Mouse (Mus musculus): ENCODE measurements around the gene Kcnmb4.

Kcnmb4 gene

DNA sequence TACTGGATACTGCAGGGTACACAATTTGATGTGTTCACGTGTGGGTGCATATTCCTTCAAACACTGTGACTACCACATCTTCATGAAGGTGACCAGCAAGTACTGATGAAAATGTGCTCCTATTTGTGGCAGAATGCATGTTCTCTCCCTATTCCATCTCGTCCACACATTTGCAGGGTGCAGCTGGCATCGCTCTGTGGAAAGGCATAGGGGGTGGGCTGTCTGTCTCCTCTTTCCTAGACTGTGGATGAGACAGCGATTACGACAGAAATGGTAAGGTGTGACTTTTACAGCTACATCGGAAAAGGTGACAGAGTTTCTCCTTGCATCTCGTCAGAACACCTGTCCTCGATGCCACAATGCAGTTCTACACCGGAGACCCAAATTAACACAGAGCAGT, 14.9 kb downstream of the Kcnmb4 start:
- ATAC-seq (ENCODE audit: insufficient number of reproducible peaks, low FRiP score, low TSS enrichment), result no peak

DNA sequence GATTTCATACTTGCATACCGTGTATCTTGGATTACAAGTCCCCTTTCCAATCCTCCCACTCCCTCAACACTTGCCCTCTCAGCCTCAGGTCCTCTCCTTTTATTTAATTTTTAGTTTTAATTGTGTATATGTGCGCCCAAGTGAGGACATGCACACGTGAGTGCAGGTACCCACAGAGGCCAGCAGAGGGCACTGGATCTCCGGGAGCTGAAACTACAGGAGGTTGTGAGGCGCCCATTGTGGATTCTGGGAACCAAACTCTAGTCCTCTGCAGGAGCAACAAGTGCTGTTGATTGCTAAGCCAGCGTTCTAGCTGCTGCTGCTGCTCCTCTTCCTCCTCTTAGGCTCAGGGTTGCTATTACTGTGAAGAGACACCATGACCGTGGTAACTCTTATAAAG, 20.9 kb downstream of the Kcnmb4 start:
- no peak for ATAC-seq (ENCODE audit: insufficient number of reproducible peaks, low FRiP score, low TSS enrichment)

DNA sequence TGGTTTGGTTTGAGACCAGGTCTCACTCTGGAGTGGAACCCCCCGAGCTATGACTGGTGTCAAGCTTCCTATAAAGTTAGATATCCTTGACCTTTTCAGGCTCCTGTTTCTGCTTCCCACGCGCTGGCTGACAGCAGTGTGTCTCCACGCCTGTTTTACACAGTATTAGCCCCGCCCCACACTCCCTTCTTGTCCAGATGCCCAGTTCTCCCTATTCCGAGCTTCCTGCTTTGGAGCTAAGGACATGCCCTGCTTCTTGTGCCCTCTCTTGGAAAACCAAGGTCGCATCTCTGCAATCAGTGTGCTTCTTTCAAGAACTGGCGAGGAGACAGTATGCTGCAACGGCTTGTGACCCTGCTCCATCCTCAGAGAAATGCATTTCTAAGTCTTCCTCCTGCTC, 23.1 kb downstream of the Kcnmb4 start:
- ATAC-seq (ENCODE audit: insufficient number of reproducible peaks, low FRiP score, low TSS enrichment), result no peak

DNA sequence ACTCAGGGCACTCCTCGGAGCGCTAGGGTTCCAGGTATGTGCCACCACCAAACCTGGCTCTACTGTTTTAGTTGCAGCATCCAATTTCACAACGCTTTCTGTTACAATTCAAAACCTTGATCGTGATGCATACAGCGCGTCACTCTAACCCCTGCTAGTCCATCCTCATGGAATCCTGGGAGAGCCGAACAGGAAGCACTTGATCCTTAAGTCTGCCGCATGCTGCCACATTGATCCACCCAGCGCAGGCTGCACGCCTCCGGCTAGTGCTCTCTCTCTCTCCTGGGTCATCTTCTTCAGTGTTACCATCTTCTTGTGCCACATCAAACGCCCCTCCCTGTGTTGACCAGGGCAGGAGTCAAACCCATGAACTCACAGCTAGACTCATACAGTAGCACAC, 25.5 kb downstream of the Kcnmb4 start:
- no peak for ATAC-seq (ENCODE audit: insufficient number of reproducible peaks, low FRiP score, low TSS enrichment)

DNA sequence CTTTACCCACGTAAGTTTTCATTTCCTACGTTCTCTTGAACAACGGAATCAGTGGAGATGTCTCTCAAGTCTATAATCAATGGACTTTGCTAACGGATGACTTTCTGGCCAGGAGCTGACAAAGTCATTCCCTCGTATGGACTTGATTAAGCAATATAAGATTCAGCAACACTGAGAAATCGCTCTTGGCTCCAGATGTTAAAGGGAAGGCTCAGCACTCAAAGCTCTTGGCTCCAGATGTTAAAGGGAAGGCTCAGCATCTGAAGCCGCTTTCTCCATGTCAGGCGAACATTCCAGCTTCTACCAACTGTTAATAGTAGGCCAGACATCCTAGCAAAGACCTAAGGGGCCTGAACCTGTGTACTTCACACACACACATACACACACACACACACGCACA, 26.5 kb downstream of the Kcnmb4 start:
- ATAC-seq (ENCODE audit: insufficient number of reproducible peaks, low FRiP score, low TSS enrichment), result no peak

DNA sequence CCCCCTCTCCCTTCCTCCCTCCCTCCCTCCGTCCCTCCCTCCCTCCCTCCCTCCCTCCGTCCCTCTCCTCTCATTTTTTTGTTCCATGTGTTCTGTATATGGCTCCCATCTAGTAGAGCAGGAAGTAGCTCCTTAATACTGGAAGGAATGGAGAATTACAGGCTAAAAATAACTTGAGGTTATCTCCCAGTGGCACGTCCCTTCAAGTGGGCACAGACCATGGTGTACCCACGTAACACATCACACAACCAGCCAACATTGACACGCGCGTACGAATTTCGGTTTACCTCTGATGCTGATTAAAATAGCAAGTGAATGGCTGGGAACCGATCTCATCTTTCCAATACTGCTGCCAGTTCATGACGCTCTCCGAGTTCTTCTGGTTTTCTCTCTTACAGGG, 27.6 kb downstream of the Kcnmb4 start:
- ATAC-seq (ENCODE audit: insufficient number of reproducible peaks, low FRiP score, low TSS enrichment), result no peak

DNA sequence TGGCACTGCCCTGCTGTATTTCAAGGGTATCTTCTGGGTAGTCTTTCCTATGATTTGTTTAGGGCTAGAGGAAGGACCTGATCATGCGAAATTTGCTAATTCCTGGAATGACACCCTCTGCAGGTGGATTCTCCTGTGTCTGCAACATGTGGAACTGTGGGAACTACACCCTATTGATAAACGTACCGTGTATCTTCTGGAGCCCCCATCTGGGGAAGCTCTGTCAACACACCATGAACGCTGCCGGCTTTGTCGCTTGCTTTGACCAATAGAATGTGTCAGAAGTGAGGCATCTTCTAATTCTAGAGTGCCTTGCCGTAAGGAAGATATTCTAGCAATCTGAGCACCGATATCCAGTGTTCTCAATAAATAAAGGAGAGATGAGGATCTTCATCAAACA, 28.9 kb downstream of the Kcnmb4 start:
- ATAC-seq (ENCODE audit: insufficient number of reproducible peaks, low FRiP score, low TSS enrichment), result no peak

DNA sequence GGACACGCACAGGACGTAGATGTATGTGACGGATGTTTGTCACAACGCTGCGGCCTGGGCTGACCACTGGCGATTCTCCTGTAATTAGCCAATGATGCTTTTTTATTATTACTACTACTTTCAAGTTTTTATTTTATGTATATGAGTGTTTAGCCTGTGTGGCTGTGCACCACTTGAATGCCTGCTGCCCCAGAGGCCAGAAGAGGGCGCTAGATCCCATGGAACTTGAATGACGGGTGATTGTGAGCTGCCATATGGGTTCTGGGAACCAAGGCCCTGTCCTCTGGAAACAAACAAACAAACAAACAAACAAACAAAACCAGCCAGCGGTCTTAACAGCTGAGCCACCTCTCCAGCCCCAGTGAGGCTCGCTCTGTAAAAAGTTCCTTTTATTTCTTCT, 29.3 kb downstream of the Kcnmb4 start:
- ATAC-seq (ENCODE audit: insufficient number of reproducible peaks, low FRiP score, low TSS enrichment), result no peak

DNA sequence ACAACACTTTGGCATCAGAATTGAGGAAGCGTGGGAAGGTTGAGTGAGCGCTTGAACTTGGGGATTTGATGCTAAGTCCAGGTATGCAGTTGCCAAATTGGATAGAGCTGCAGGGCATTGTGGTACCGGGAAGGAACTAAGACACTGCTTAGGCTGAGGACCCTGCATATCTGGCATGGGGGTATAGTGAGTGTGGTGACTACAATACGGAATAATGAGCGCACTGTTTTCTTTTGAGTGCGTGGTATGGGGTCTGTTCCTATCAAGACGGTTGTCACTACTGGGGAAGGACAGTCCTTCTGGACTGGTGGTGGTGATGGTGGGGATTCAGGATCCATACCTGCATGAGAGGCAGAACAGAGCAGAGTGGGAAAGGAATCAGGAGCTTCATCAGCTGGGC, 32.7 kb downstream of the Kcnmb4 start:
- no peak for ATAC-seq (ENCODE audit: insufficient number of reproducible peaks, low FRiP score, low TSS enrichment)

DNA sequence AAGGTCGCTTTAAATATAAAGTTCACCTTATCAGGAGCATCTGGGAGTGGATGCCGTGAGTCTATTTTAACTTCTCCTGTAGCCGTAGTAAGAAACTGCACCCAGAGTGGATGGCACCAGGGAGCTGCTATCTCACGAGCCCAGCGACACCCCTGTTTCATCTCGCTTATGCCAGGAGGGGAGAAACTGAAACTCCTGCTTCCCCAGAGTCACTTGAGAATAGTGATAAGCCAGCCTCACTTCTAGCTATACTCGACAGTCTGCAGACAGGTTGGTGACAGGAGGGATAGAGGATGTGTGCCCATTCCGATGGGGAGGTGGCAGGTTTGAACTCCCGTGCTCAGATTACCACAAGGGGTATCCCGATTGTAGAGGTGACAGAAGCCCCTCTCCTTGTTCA, 33.6 kb downstream of the Kcnmb4 start:
- ATAC-seq (ENCODE audit: insufficient number of reproducible peaks, low FRiP score, low TSS enrichment), result no peak

DNA sequence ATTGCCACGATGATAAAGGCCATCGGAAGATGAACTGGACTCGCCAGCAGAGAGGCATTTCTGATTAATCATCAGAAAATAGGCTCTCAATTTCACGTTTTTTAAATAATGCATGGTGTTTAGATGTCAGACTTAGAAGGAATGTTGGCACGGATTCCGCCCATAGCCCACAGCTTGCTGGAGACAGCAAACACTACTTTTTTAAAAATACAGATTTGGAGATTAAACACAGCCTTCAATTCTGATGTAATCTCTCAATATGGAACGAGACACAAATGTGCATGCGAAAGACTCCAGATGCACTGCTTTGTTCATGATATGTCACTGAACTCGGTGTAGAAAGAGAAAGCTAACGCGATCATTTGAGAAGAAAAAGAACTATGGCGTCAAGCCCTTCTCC, 38.2 kb downstream of the Kcnmb4 start:
- no peak for ATAC-seq (ENCODE audit: insufficient number of reproducible peaks, low FRiP score, low TSS enrichment)

DNA sequence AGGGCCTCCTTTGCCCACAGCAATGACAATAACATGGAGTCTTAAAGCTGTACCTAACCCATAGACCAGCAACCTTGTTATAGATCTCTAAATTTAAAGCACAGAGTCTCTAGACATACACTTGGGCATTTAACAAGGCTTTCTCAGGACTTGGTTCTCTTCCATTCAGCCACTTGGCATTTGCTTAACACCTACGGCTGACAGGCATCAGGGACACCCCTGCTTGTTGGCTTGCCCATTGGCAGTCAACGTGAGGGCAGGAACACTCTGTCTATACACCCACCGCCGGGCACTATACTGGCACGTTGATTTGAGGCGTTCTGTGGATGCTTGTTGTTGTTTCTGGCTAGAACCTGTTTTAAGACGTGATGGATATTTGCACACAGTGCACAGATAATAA, 41.3 kb downstream of the Kcnmb4 start:
- no peak for ATAC-seq (ENCODE audit: insufficient number of reproducible peaks, low FRiP score, low TSS enrichment)

DNA sequence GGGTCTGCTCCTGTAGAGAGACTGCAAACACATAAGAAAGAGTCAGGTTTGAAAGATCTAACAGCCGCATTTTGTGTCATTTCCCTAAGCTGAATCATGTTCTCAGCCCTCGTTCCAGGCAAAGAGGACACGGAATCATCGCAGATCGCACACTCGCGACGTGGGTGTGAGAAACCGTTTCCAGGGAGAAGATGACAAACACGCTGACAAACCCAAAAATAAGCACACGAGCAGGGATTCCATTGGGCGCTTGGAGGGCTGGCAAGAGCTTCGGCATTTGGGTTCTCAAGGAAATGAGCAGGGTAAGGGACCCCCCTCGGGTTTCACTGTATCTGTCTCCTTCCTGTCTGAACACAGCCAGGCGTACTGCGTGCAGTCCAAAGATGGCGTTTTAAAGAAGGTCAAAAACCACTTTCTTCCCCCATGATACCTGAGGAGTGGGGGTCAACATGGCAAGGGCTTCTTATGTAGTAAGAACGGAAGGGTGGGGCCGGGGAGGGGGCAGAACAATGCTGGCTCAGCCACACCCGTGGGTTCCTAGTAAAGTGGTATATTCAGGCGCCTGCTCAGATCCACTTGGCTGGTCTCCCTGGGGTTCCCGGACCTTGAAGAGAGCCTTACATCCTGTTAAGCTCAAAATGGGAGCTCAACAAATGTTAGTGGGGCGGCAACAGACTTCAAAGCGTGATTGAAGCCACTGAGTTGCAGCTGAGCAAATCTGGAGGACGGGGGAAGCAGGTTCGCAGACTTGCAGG, 45.5 kb downstream of the Kcnmb4 start:
- ATAC-seq (ENCODE audit: insufficient number of reproducible peaks, low FRiP score, low TSS enrichment), result no peak

DNA sequence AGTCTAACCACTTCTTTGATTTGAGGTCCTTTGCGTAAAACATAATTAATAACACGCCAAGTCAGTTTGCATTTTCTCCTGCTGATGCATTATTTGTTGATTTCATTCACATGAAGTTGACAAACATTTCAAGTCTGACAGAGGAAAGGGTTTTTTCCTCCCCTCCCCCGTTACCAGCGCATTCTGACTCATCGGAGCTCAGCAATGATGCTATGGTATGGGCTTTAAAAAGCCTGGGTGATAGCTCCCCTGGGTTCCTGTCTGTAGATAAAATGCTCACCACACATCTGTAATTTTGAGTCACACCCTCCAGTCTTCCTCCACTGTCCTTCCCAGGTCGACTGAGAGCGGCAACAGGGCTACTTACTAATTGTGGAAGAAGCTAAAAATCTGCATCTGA, 47.5 kb downstream of the Kcnmb4 start:
- ATAC-seq (ENCODE audit: insufficient number of reproducible peaks, low FRiP score, low TSS enrichment), result no peak

DNA sequence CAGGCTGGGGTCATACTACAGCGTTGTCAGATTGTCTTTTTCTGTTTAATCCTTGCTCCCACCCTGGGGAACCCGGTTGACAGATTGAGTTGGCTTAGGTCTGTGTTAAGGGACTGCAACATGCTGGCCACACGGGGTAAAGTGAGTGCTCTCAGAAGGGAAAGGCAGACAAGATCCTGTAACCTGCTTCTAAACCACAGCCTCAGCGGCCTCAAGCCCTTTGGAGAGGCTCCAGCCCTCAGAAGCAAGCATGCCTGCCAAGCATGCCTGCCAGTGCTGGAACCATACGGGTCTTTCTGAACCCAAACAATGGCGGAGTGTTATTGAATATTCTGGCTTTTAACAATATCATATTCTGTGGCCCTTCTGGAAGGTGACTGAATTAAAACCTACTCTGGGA, 48.8 kb downstream of the Kcnmb4 start:
- peak; percentile 64; the same call in 1 of the 2 replicates for ATAC-seq (ENCODE audit: insufficient number of reproducible peaks, low FRiP score, low TSS enrichment)

DNA sequence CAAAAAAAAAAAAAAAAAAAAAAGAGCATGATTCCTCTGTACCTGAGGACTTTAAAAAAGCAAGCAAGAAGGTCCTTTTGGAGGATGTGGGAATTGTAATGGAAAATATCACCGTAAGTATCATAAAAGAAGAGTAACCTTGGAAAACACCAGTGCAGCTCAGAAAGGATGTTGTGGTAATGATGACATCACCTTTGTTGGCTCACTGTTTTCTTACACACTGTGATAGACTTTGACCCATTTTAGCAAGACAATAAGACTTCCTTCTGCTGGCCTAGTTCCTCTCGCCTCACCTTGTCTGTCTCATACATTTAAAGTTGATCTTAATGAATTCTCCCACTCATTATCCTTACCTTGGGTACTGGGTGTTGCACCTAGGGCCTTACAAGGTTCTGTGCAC, 51.1 kb downstream of the Kcnmb4 start:
- ATAC-seq (ENCODE audit: insufficient number of reproducible peaks, low FRiP score, low TSS enrichment), result no peak

DNA sequence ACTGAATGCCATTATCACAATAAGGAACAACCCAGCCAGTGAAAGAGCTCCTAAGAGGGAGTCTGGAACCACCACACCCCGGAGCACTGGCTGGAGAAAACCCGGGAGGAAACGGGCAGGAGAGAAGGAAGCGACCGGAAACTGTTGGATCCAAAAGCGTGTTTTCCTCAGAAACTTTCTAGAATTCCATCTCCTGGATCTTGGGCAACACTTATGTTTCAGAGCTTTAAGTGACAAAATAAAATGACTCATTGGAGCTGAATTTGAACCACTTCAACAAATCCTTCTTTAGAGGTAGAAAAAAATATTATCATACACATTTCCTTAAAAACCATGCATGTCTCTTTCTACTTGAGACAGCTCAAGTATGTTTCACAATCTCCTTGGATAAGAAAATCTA, 52.7 kb downstream of the Kcnmb4 start:
- ATAC-seq (ENCODE audit: insufficient number of reproducible peaks, low FRiP score, low TSS enrichment), result no peak

DNA sequence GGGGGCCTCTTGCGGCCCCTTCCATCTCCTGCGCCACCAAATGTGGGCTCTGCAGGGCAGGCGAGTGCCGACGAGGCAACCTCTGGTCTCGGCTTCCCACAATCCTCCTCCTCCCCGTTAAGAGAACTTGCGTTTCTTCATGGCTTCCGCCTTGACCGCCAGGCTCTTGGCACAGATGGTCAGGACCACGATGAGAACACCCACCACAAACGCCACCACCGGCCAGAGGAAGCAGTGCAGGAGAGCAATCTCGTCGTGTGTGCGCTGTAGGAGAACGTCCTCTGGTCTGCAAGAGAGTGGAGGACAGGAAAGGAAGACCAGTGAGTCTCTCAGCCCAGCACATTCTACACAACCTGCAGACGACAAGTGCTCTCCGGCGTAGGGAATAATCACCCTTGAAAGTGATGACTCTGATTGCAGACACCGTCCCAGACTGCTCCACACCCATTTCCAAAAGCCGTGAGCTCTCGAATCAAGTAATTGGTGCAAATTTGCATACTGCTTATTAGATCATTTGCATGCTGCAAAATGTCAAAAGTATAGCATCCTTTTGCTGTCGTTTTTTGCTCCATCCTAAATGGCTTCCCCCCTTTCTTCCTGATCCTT, 55.5 kb downstream of the Kcnmb4 start:
- no peak for ATAC-seq (ENCODE audit: insufficient number of reproducible peaks, low FRiP score, low TSS enrichment)

DNA sequence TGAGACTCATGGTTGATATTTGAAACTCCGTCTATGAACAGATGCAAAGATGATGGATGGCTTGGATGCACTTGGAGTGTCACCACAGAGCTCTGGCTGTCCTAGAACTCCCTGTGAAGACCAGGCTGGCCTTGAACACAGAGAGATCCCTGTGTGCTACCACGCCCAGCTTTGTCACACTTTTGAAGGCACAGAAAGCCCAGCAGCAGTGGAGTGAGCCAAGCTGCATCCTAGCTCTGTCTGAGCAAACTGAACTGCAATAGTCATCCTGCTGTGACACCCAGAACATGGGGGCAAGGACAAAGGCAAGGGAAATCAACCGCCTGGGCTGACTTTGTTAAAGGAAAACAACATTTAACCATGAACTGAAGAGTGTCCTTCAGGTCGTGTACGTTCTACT, 57.0 kb downstream of the Kcnmb4 start:
- ATAC-seq (ENCODE audit: insufficient number of reproducible peaks, low FRiP score, low TSS enrichment), result no peak

DNA sequence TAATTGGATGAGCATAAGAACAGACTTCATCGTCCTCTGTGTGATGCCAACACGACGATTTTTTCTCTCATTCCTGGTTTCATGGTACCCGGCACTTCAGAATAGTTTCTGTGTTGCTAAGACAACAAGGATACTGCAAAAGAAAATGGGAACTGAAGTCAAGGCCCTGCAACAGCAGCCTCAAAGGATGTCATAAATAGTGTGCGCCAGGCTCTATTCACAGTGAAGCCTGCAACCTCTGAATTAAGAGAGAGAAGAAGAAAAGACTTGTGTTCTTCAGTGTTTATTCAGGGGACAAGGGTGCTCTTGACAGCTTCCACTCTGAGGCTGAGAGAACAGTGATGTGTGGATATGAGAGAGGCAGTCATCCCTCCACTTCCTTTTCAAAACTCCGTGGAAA, 57.5 kb downstream of the Kcnmb4 start:
- ATAC-seq (ENCODE audit: insufficient number of reproducible peaks, low FRiP score, low TSS enrichment), result no peak

DNA sequence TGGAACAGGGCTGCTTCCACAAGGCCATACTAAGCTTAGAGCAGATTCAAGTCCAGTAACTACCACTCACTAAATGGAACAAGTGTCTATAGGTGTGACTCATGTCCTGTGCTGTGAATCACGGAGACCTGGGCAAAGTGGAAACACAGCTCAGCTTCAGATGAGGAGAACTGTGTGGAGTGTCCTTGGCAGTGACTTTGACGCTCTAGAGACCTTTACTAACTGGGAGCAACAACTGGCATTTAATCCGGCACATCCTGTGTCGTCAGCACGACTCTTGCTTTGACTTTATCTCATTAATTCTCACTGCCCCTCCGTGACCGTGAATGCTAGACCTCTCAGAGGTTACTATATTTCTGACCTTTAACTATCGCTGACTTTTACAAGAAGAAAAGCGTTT, 62.9 kb downstream of the Kcnmb4 start:
- ATAC-seq (ENCODE audit: insufficient number of reproducible peaks, low FRiP score, low TSS enrichment), result no peak

DNA sequence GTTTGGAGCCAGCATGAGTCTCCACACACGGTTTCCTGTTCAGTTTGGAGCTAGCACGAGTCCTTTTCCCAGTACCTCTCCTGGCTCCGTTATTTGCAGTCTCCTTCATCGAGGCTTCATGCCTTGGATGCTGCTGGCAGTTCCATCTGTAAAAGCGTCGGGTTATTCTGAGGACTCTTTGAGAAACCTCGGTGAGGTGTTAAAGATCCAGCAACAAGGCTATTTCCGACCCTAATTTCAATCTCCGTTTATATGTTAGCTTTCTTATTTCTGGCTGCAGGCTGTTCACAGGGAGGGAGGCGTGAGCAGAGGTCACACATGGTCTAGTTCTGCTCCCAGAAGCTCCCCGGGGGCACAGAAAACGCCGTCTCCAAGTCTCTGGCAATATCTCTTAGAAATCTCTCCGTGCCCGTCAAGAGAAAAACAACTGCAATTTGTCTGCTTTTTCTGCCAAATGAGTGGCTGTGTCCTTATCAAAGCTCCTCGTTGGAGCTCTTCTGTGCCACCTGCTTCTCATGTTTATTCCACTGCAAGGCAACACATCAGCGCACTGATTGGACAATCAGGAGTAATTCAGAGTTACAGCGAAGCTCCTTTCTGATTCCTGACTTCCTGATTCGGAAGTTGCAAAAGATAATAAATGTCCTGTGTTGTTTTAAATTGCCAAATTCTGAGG, 65.9 kb downstream of the Kcnmb4 start:
- 0 out of 2 replicates have a peak, but pooled peaks have one; percentile 32 for ATAC-seq (ENCODE audit: insufficient number of reproducible peaks, low FRiP score, low TSS enrichment)
